Mouse (Mus musculus) left cerebral cortex, postnatal 36 days (tissue): Measurements from ENCODE around the gene Sncb. TPM values are rescaled to one million over a fixed set of nuclear protein-coding genes. Genes with fewer than 3 reads are reported as not detected.
A peak's percentile ranks its signal among the peaks of the same experiment; 100 is the strongest.
"Not testable (repeated sequence)": the region's sequence is repeated elsewhere in the genome, so short reads cannot be mapped to it uniquely, and the experiment has no call there.

Experiments used
- DNase-seq, 2 experiments: peaks; one replicate each; pipeline ENCODE4 v3.0.0; 2021 to 2022; ENCODE audit warnings: low spot score in 2 of 2, mixed read lengths in 1 of 2
- intact Hi-C: fragments of 180-260 bp; cut with DNase I; formaldehyde crosslinking; loops from one replicate; pipeline ENCODE4 v1.15.1; 2025
- total RNA-seq, 2 experiments: library from RNA; stranded (reverse); gene quantifications; 2 replicates each; pipeline ENCODE4 v1.2.3; 2021

Sncb gene
- total RNA-seq, 2 experiments from 2014 or later = 882 to 1,002 TPM

- peak; percentile 92 to 94 for DNase-seq
- intact Hi-C loops = no loop called here
Measured at GRCm38 (mm10) chr13:54788740-54789560, 22.6 kb upstream of the Sncb start, which contains the start of gene Tspan17. TSS of gene Tspan17 (plus strand) at chr13:54789377.

- intact Hi-C loops, DNase-seq: not testable (repeated sequence)
Measured at GRCm38 (mm10) chr13:54787591-54787990, 21.2 kb upstream of the Sncb start.

GRCm38 (mm10) chr13:54783698-54784097, 17.3 kb upstream of the Sncb start, which contains the start of gene Eif4e1b:
TSS of gene Eif4e1b (plus strand) at chr13:54783998.
- no peak for DNase-seq
- intact Hi-C loops = no loop called here

GRCm38 (mm10) chr13:54783235-54783634, 16.8 kb upstream of the Sncb start:
- no peak for DNase-seq
- intact Hi-C loops = no loop called here

GRCm38 (mm10) chr13:54781086-54781485, 14.7 kb upstream of the Sncb start:
- DNase-seq = peak; percentile 57 to 63
- intact Hi-C loops = no loop called here

GRCm38 (mm10) chr13:54780592-54780991, 14.2 kb upstream of the Sncb start:
- DNase-seq = no peak
- intact Hi-C loops = no loop called here

GRCm38 (mm10) chr13:54767012-54767411, 617 bp upstream of the Sncb start:
- intact Hi-C loops = no loop called here
- no peak for DNase-seq

- peak; percentile 51 to 61 for DNase-seq
- intact Hi-C loops = no loop called here
Measured at GRCm38 (mm10) chr13:54765281-54766191, 859 bp downstream of the Sncb start.

- intact Hi-C loops = no loop called here
- no peak for DNase-seq
Measured at GRCm38 (mm10) chr13:54760906-54761305, 5.5 kb downstream of the Sncb start.

GRCm38 (mm10) chr13:54760164-54760795, 6.1 kb downstream of the Sncb start:
- peak; percentile 87 to 91 for DNase-seq
- intact Hi-C loops = no loop called here

- intact Hi-C loops = loop anchor here (5.0 kb wide), 1 partner anchor 38 kb away; no protein-coding TSS in a partner anchor
- DNase-seq = peak in 1 of 2 experiments; percentile 14
Measured at GRCm38 (mm10) chr13:54759496-54759895, 6.9 kb downstream of the Sncb start.

- intact Hi-C loops = loop anchor here (5.0 kb wide), 1 partner anchor 38 kb away; no protein-coding TSS in a partner anchor
- peak in 1 of 2 experiments; percentile 15 for DNase-seq
Measured at GRCm38 (mm10) chr13:54758756-54759470, 7.5 kb downstream of the Sncb start.

- peak; percentile 90 to 91 for DNase-seq
- intact Hi-C loops = loop anchor here (5.0 kb wide), 1 partner anchor 39 kb away; no protein-coding TSS in a partner anchor
Measured at GRCm38 (mm10) chr13:54758045-54758755, 8.2 kb downstream of the Sncb start.

- intact Hi-C loops = loop anchor here (2.0 to 5.0 kb wide), 2 partner anchors 40 kb away; no protein-coding TSS in a partner anchor
- DNase-seq = peak in 1 of 2 experiments; percentile 42
Measured at GRCm38 (mm10) chr13:54757093-54757830, 9.1 kb downstream of the Sncb start.

GRCm38 (mm10) chr13:54756156-54756712, 10.2 kb downstream of the Sncb start:
- DNase-seq = peak in 1 of 2 experiments; percentile 4
- intact Hi-C loops = loop anchor here (2.0 to 5.0 kb wide), 2 partner anchors 39 to 41 kb away; no protein-coding TSS in a partner anchor

GRCm38 (mm10) chr13:54755201-54755830, 11.1 kb downstream of the Sncb start:
- intact Hi-C loops = loop anchor here (5.0 kb wide), 1 partner anchor 42 kb away; no protein-coding TSS in a partner anchor

More at GRCm38 (mm10) chr13:54755201-54755830, 11.1 kb downstream of the Sncb start:
- DNase-seq = peak in 1 of 2 experiments; percentile 40
